Mouse (Mus musculus) intestine, postnatal 0 days (tissue): Measurements from ENCODE around the gene Foxd3. TPM values are rescaled to one million over a fixed set of nuclear protein-coding genes. Genes with fewer than 3 reads are reported as not detected.
A peak's percentile ranks its signal among the peaks of the same experiment; 100 is the strongest.
"Not testable (repeated sequence)": the region's sequence is repeated elsewhere in the genome, so short reads cannot be mapped to it uniquely, and the experiment has no call there.

ENCODE experiments used
- ATAC-seq: fragments of 200-750 bp; cut with Nextera tagmentation; 2 replicates; pipeline ENCODE4 v1.8.0; 2017; ENCODE audit warnings: mild to moderate bottlenecking, moderate TSS enrichment, moderate library complexity
- H3K27ac ChIP-seq: fragments of 300-500 bp; sonication (generic); 2 replicates; pipeline ENCODE4 v1.5.1; 2014; ENCODE audit warnings: mild to moderate bottlenecking, low read depth, low read length, moderate library complexity
- H3K27me3 ChIP-seq: fragments of 300-500 bp; sonication (generic); replicated peaks from 2 replicates; pipeline ENCODE4 v1.6.1; 2014; ENCODE audit warnings: low read length, mixed read lengths; ENCODE audit not compliant: control insufficient read depth, insufficient read depth
- H3K36me3 ChIP-seq: fragments of 300-500 bp; sonication (generic); 2 replicates; pipeline ENCODE4 v1.6.1; 2014; ENCODE audit warnings: mild to moderate bottlenecking, moderate library complexity; ENCODE audit not compliant: control insufficient read depth, insufficient read depth
- H3K4me1 ChIP-seq: fragments of 300-500 bp; sonication (generic); replicated peaks from 2 replicates; pipeline ENCODE4 v1.6.1; 2014; ENCODE audit warnings: antibody characterized with exemption, low read length, mixed read lengths; ENCODE audit not compliant: control insufficient read depth, insufficient read depth
- H3K4me2 ChIP-seq: fragments of 300-500 bp; sonication (generic); replicated peaks from 2 replicates; pipeline ENCODE4 v1.6.1; 2014; ENCODE audit warnings: low read depth, mild to moderate bottlenecking, moderate library complexity
- H3K4me3 ChIP-seq: fragments of 300-500 bp; sonication (generic); 2 replicates; pipeline ENCODE4 v1.5.1; 2014; ENCODE audit warnings: low read depth, low read length
- H3K9ac ChIP-seq: fragments of 300-500 bp; sonication (generic); 2 replicates; pipeline ENCODE4 v1.6.1; 2014; ENCODE audit warnings: mild to moderate bottlenecking, low read depth, low read length
- H3K9me3 ChIP-seq: fragments of 300-500 bp; sonication (generic); 2 replicates; pipeline ENCODE4 v1.6.1; 2016; ENCODE audit warnings: mixed run types; ENCODE audit not compliant: control insufficient read depth
- CTCF ChIP-seq: sonication (generic); IDR thresholded peaks from 2 replicates; pipeline ENCODE4 v1.5.1; 2016; ENCODE audit warnings: low read depth, mild to moderate bottlenecking, control low read depth, antibody characterized with exemption, moderate library complexity
- WGBS: fragments of 180-500 bp; shearing (Covaris S2); extraction: QIAGEN DNeasy Blood & Tissue Kit; methylation state at CpG from one replicate; pipeline ENCODE4 v1.1.7; 2014; 5-methylcytosine and 5-hydroxymethylcytosine counted together
- polyA plus RNA-seq: library from polyadenylated mRNA; unstranded; fragments of >200 nt; fragmentation: Nextera tagmentation; extraction: Ambion mirVana; gene quantifications from 2 replicates; pipeline ENCODE4 v1.2.1, GENCODE M21; 2015

The Foxd3 gene
- polyA plus RNA-seq, 1 experiment from 2014 or later, result 0.42 TPM

DNA sequence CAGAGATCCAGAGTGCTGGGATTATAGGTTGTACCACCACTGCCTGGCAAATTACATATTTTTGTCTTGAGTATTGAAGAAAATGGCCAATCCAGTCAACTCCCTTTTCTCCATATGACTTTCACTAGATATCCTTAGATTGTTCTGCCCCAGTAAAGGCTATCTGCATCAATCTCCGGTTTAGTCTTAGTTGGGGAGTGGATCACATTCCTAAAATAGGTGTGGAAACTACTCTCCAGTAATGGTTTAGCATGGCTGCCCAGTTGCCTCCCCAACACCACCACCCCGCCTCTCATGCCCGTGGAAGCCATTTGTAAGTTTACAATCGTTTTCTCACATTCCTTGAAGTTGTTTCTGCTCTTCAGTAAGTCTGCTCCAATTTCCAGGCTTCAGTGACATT lies 19.4 kb upstream of the Foxd3 start:
- 83% methylated on average over 4 of the region's 4 CpGs for WGBS
- no peaks in the 10 kb centered on the region for H3K27me3 ChIP-seq
- no peak overlapping the region for H3K27ac ChIP-seq
- no peaks in the 10 kb centered on the region for H3K36me3 ChIP-seq
- H3K4me1 ChIP-seq, result no peaks in the 10 kb centered on the region
- no peak overlapping the region for H3K4me3 ChIP-seq
- H3K4me2 ChIP-seq, result no peak overlapping the region
- no peaks in the 10 kb centered on the region for H3K9me3 ChIP-seq
- ATAC-seq, result no peak
- no peak for TF ChIP-seq CTCF
- H3K9ac ChIP-seq, result no peak overlapping the region

DNA sequence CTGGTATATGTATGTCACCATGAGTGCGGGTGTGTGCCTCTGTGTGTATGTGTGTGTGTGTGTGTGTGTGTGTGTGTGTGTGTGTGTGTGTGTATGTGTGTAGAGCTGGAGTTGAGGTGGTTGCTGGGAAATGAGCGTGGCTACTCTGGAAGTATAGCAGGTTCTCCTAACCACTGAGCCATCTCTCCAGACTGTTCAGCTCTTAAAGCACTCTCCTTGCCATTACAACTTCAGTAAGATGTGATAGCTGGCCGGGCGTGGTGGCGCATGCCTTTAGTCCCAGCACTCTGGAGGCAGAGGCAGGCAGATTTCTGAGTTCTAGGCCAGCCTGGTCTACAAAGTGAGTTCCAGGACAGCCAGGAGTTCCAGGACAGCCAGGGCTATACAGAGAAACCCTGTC lies 15.5 kb upstream of the Foxd3 start:
- not testable (repeated sequence) for ATAC-seq, H3K36me3 ChIP-seq, H3K9ac ChIP-seq, H3K4me2 ChIP-seq, H3K27ac ChIP-seq, H3K9me3 ChIP-seq, H3K27me3 ChIP-seq, H3K4me3 ChIP-seq, H3K4me1 ChIP-seq
- WGBS, result 92% methylated on average over 5 of the region's 5 CpGs

DNA sequence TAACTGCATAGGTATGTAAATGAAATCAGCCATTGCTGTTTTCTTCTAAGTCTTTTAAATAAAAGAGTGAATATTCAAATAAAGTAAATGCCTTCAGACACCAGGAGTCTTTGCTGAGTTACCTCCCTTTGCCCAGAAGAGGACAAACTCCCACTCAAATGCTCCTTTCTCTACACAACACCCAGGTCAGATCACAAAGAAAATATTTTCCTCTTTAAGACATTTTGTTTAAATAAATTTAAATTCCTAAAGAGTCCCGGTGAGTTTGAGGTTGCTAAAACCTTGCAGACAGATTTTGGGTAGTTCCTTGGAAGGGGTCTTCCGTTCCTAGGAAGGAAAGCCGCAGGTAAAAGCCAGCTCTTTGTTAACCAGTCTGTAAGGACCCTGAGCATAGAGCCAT lies 14.2 kb upstream of the Foxd3 start:
- WGBS, result 33% methylated on average over 3 of the region's 3 CpGs
- H3K27me3 ChIP-seq, result 0 out of 2 replicates have a peak, but pooled peaks cover under 1% of the 10 kb centered on the region
- no peak for TF ChIP-seq CTCF
- no peak for ATAC-seq
- no peaks in the 10 kb centered on the region for H3K9me3 ChIP-seq
- H3K27ac ChIP-seq, result no peak overlapping the region
- no peak overlapping the region for H3K4me2 ChIP-seq
- no peak overlapping the region for H3K4me3 ChIP-seq
- no peaks in the 10 kb centered on the region for H3K4me1 ChIP-seq
- no peaks in the 10 kb centered on the region for H3K36me3 ChIP-seq
- no peak overlapping the region for H3K9ac ChIP-seq

GRCm38 (mm10) chr4:99645560-99645959 lies 10.5 kb upstream of the Foxd3 start:
- no peak overlapping the region for H3K4me3 ChIP-seq
- no peak for TF ChIP-seq CTCF
- no peaks in the 10 kb centered on the region for H3K9me3 ChIP-seq
- no peak overlapping the region for H3K4me2 ChIP-seq
- H3K27ac ChIP-seq, result no peak overlapping the region
- 0 out of 2 replicates have a peak, but pooled peaks cover 2% of the 10 kb centered on the region for H3K4me1 ChIP-seq
- H3K27me3 ChIP-seq, result peaks cover 33% of the 10 kb centered on the region
- no peaks in the 10 kb centered on the region for H3K36me3 ChIP-seq
- ATAC-seq, result no peak
- WGBS, result 85% methylated on average over 4 of the region's 4 CpGs
- H3K9ac ChIP-seq, result no peak overlapping the region

DNA sequence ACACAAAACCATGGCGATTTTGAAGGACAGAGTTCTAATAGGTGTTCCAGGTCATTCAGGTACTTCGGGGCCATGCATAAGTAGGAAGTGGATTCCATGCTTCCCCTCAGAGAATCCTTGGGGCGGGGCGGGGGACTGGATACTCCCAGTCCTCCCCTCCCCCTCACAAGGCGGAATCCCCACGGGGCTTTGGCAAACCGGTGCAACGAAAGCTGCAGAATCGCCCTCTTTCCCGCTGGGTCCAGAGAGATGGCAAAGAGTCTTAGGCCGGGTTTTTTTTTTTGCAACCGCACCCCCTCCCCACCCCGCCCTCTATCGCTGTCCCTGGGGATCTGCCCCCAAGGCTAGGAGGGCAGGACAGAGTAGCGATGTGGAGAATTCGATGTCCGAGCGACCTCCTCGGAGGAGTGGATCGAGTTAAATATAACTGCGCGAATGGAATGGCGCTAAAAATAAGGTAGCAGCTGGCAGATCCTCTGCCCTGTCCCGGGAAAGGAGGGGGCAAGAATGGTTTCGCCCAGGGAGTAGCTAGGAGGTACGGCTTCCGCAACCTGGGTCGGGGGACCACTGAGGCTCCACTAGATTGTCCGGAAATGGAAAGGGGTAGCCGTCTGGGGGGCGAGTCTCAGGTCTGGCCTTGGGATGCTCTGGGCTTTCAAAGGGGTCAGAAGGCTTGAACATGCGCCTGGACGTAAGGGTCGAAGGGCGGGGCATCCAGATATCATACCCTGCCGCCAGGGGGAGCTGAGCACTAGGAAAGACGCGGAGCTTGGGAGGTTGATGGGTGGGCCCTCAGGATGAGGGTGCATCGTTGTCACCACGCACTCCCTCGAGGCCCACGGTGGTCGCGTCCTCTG lies 5.8 kb upstream of the Foxd3 start:
- no peaks in the 10 kb centered on the region for H3K9me3 ChIP-seq
- peaks cover 81% of the 10 kb centered on the region for H3K27me3 ChIP-seq
- 0 out of 2 replicates have a peak, but pooled peaks cover 2% of the 10 kb centered on the region for H3K4me1 ChIP-seq
- H3K4me3 ChIP-seq, result peak overlapping the region; percentile 30; the same call in 1 of the 2 replicates
- H3K36me3 ChIP-seq, result no peaks in the 10 kb centered on the region
- no peak overlapping the region for H3K9ac ChIP-seq
- peak; percentile 64 for TF ChIP-seq CTCF
- 3% methylated on average over 44 of the region's 44 CpGs for WGBS
- ATAC-seq, result no peak
- H3K27ac ChIP-seq, result no peak overlapping the region
- no peak overlapping the region for H3K4me2 ChIP-seq

- Histone ChIP-seq H3K9me3 (no peaks in the 10 kb centered on the region), H3K4me1 (peaks cover 2% of the 10 kb centered on the region; the same call in 1 of the 2 replicates), H3K27ac (no peak overlapping the region), H3K4me2 (peak overlapping the region; percentile 48), H3K4me3 (peak overlapping the region; percentile 30), H3K27me3 (peaks cover 89% of the 10 kb centered on the region), H3K36me3 (no peaks in the 10 kb centered on the region), H3K9ac (no peak overlapping the region)
- no peak for TF ChIP-seq CTCF
- ATAC-seq, result no peak
- 2% methylated on average over 59 of the region's 59 CpGs for WGBS
These were observed 5.0 kb upstream of the Foxd3 start for GRCm38 (mm10) chr4:99650945-99651690.
